8 mouse cellular contexts compared by ENCODE assay signal in genomic region chr3:98013401-98014281, GRCm38 (mm10). TPM values are rescaled to one million over a fixed set of nuclear protein-coding genes. Genes with fewer than 3 reads are reported as not detected.
A peak's percentile ranks its signal among the peaks of the same experiment; 100 is the strongest.
DNase-seq lines count a peak whose midpoint lies in the region; ATAC-seq and TF ChIP-seq lines count a peak whose summit lies in the region.

TSS of gene Notch2 (plus strand) at chr3:98013527.

- WGBS in forebrain, embryonic 12.5 days: under 1% methylated on average over 88 of the region's 95 CpGs
- WGBS in heart, postnatal 0 days: under 1% methylated on average over 90 of the region's 95 CpGs
- WGBS in large intestine, adult 2 months: 1% methylated on average over 94 of the region's 95 CpGs
- under 1% methylated on average over 88 of the region's 95 CpGs for WGBS in liver, postnatal 0 days (ENCODE audit: insufficient replicate concordance)
- under 1% methylated on average over 95 of the region's 95 CpGs for WGBS in neural tube, embryonic 14.5 days

- peak; percentile 87 for TF ChIP-seq POLR2A in CH12.LX (IDR thresholded peaks at IDR 0.05; ENCODE audit: low read depth, low read length)

- no peak for TF ChIP-seq EP300 in CH12.LX (IDR thresholded peaks at IDR 0.05; ENCODE audit: low read length)
- peak; percentile 8; the same call in 1 of the 2 replicates for TF ChIP-seq EP300 in heart, postnatal 0 days (IDR thresholded peaks at IDR 0.05; ENCODE audit: low read depth)
- no peak for TF ChIP-seq EP300 in liver, postnatal 0 days (IDR thresholded peaks at IDR 0.05; ENCODE audit: low read depth)

- dilution Hi-C loops in CH12.LX (cut with MboI; ENCODE audit: extremely low pct_ligation_motif_present, extremely low pct_unique_long_range_greater_than_20kb, low sequenced_read_pairs): no loop called here

- H3K9ac ChIP-seq in CH12.LX (ENCODE audit: insufficient read depth, low read depth): peak within 1 kb of the TSS; percentile 57
- H3K9ac ChIP-seq in forebrain, embryonic 12.5 days: peak within 1 kb of the TSS; percentile 86
- H3K9ac ChIP-seq in heart, postnatal 0 days (replicated peaks; ENCODE audit: low read depth, low read length): peak within 1 kb of the TSS; percentile 92
- H3K9ac ChIP-seq in liver, postnatal 0 days (replicated peaks): peak within 1 kb of the TSS; percentile 88
- peak within 1 kb of the TSS; percentile 78 for H3K9ac ChIP-seq in neural tube, embryonic 14.5 days (replicated peaks; ENCODE audit: low read depth, low read length)

- H3K4me3 ChIP-seq in CH12.LX (replicated peaks in 1 of 3; ENCODE audit: low read depth in 2 of 3, low read length in 2 of 3, poor library complexity in 1 of 3): peak within 1 kb of the TSS; percentile 74 to 94 (median 94)
- H3K4me3 ChIP-seq in forebrain, embryonic 12.5 days (replicated peaks): peak within 1 kb of the TSS; percentile 93
- peak within 1 kb of the TSS; percentile 79 for H3K4me3 ChIP-seq in heart, postnatal 0 days (ENCODE audit: low read depth, low read length)
- H3K4me3 ChIP-seq in liver, postnatal 0 days (ENCODE audit: low read depth, low read length): peak within 1 kb of the TSS; percentile 84
- H3K4me3 ChIP-seq in neural tube, embryonic 14.5 days (ENCODE audit: low read depth, low read length): peak within 1 kb of the TSS; percentile 90

- H3K4me1 ChIP-seq in CH12.LX (ENCODE audit: control insufficient read depth in 1 of 2, insufficient read depth in 2 of 2): peaks cover 0 to 35% of the 10 kb centered on the region in 2 experiments; a peak in 2 of 4 replicates
- H3K4me1 ChIP-seq in forebrain, embryonic 12.5 days: peaks cover 46% of the 10 kb centered on the region
- peaks cover 36% of the 10 kb centered on the region for H3K4me1 ChIP-seq in heart, postnatal 0 days (ENCODE audit: control insufficient read depth, insufficient read depth)
- peaks cover 34% of the 10 kb centered on the region for H3K4me1 ChIP-seq in liver, postnatal 0 days (ENCODE audit: insufficient read depth)
- H3K4me1 ChIP-seq in neural tube, embryonic 14.5 days (ENCODE audit: control insufficient read depth, insufficient read depth, low read length): 0 out of 2 replicates have a peak, but pooled peaks cover 3% of the 10 kb centered on the region

- no peak within 1 kb of the TSS for H3K27ac ChIP-seq in CH12.LX (ENCODE audit: insufficient read depth, low read depth)
- peak within 1 kb of the TSS; percentile 85 for H3K27ac ChIP-seq in forebrain, embryonic 12.5 days
- peak within 1 kb of the TSS; percentile 92 for H3K27ac ChIP-seq in heart, postnatal 0 days (ENCODE audit: low read depth)
- H3K27ac ChIP-seq in liver, postnatal 0 days (ENCODE audit: low read depth): peak within 1 kb of the TSS; percentile 88
- peak within 1 kb of the TSS; percentile 64 for H3K27ac ChIP-seq in neural tube, embryonic 14.5 days (ENCODE audit: low read depth, low read length)

- DNase-seq in CH12.LX (ENCODE audit: extremely low read depth): peak; percentile 86
- DNase-seq in c-Kit-positive CD71-positive TER-119-negative erythroid progenitor cells, embryonic 14.5 days (ENCODE audit: low read depth): peak; percentile 91
- DNase-seq in heart, postnatal 0 days (ENCODE audit: low spot score): peak; percentile 94
- peak; percentile 40 for DNase-seq in large intestine, adult 2 months (ENCODE audit: low read depth, low spot score)
- peak; percentile 96 for DNase-seq in liver, postnatal 0 days
- DNase-seq in testis, postnatal 10 days (ENCODE audit: low spot score): peak; percentile 98

- peak; percentile 92 for ATAC-seq in forebrain, embryonic 12.5 days (ENCODE audit: low FRiP score)
- ATAC-seq in heart, postnatal 0 days (ENCODE audit: insufficient read depth, low read depth): peak; percentile 89
- peak; percentile 90 for ATAC-seq in liver, postnatal 0 days
- peak; percentile 87 for ATAC-seq in neural tube, embryonic 14.5 days (ENCODE audit: low read depth)

- in situ Hi-C loops in CH12.LX (cut with MboI; ENCODE audit: low pct_ligation_motif_present, low pct_unique_long_range_greater_than_20kb, low sequenced_read_pairs): loop anchor here (10.0 kb wide), 1 partner anchor 49 kb away; no protein-coding TSS in a partner anchor

- no peaks in the 10 kb centered on the region for H3K9me3 ChIP-seq in CH12.LX (replicated peaks; ENCODE audit: low read length)
- H3K9me3 ChIP-seq in forebrain, embryonic 12.5 days: no peaks in the 10 kb centered on the region
- H3K9me3 ChIP-seq in heart, postnatal 0 days (replicated peaks; ENCODE audit: control insufficient read depth, low read length): no peaks in the 10 kb centered on the region
- H3K9me3 ChIP-seq in liver, postnatal 0 days (ENCODE audit: low read length): no peaks in the 10 kb centered on the region
- no peaks in the 10 kb centered on the region for H3K9me3 ChIP-seq in neural tube, embryonic 14.5 days (ENCODE audit: control insufficient read depth, low read length)

- no peak for TF ChIP-seq CTCF in CH12.LX (conservative IDR thresholded peaks at IDR 0.05 in 1 of 2, IDR thresholded peaks at IDR 0.05 in 1 of 2; ENCODE audit: low read depth in 2 of 2, low read length in 2 of 2)
- TF ChIP-seq CTCF in heart, postnatal 0 days (IDR thresholded peaks at IDR 0.05; ENCODE audit: low read depth): no peak
- no peak for TF ChIP-seq CTCF in liver, postnatal 0 days (IDR thresholded peaks at IDR 0.05; ENCODE audit: low read depth)

- H3K4me2 ChIP-seq in CH12.LX (ENCODE audit: insufficient read depth, low read depth, poor library complexity, severe bottlenecking): peak within 1 kb of the TSS; percentile 71
- peak within 1 kb of the TSS; percentile 81 for H3K4me2 ChIP-seq in forebrain, embryonic 12.5 days
- H3K4me2 ChIP-seq in heart, postnatal 0 days (ENCODE audit: low read depth, low read length): peak within 1 kb of the TSS; percentile 86
- peak within 1 kb of the TSS; percentile 85 for H3K4me2 ChIP-seq in liver, postnatal 0 days (ENCODE audit: low read depth, low read length)
- peak within 1 kb of the TSS; percentile 85 for H3K4me2 ChIP-seq in neural tube, embryonic 14.5 days (ENCODE audit: low read depth, low read length)

- no peaks in the 10 kb centered on the region for H3K79me2 ChIP-seq in CH12.LX (replicated peaks; ENCODE audit: control insufficient read depth, extremely low read depth, insufficient read depth, poor library complexity, severe bottlenecking)

- peaks cover 1% of the 10 kb centered on the region for H3K27me3 ChIP-seq in CH12.LX (replicated peaks)
- H3K27me3 ChIP-seq in forebrain, embryonic 12.5 days: peaks cover 7% of the 10 kb centered on the region
- H3K27me3 ChIP-seq in heart, postnatal 0 days (ENCODE audit: control insufficient read depth, insufficient read depth, low read length): peaks cover 4% of the 10 kb centered on the region; the same call in 1 of the 2 replicates
- no peaks in the 10 kb centered on the region for H3K27me3 ChIP-seq in liver, postnatal 0 days (ENCODE audit: insufficient read depth, low read length)
- H3K27me3 ChIP-seq in neural tube, embryonic 14.5 days (ENCODE audit: control insufficient read depth, insufficient read depth, low read length): no peaks in the 10 kb centered on the region

- no peak for TF ChIP-seq RAD21 in CH12.LX (IDR thresholded peaks at IDR 0.05; ENCODE audit: low read depth, low read length)

- peaks cover 0 to 8% of the 10 kb centered on the region in 2 experiments for H3K36me3 ChIP-seq in CH12.LX (replicated peaks in 1 of 2; ENCODE audit: control insufficient read depth in 1 of 2, insufficient read depth in 1 of 2, low read length in 1 of 2)
- no peaks in the 10 kb centered on the region for H3K36me3 ChIP-seq in forebrain, embryonic 12.5 days (replicated peaks)
- no peaks in the 10 kb centered on the region for H3K36me3 ChIP-seq in heart, postnatal 0 days (replicated peaks; ENCODE audit: control insufficient read depth, insufficient read depth, low read length)
- no peaks in the 10 kb centered on the region for H3K36me3 ChIP-seq in liver, postnatal 0 days (replicated peaks; ENCODE audit: insufficient read depth, low read length)
- H3K36me3 ChIP-seq in neural tube, embryonic 14.5 days (ENCODE audit: control insufficient read depth, insufficient read depth, low read length): no peaks in the 10 kb centered on the region

TF ChIP-seq in CH12.LX, 34 proteins besides CTCF, POLR2A, EP300 and RAD21 (continues in another document):
- TF ChIP-seq KAT2A (IDR thresholded peaks at IDR 0.05; ENCODE audit: insufficient replicate concordance, low read length) (peak; percentile 91; the same call in 1 of the 2 replicates), NRF1 (IDR thresholded peaks at IDR 0.05; ENCODE audit: low read depth, low read length) (peak; percentile 40; the same call in 1 of the 2 replicates), ELF1 (IDR thresholded peaks at IDR 0.05; ENCODE audit: low read depth, low read length) (peak; percentile 80), NELFE (IDR thresholded peaks at IDR 0.05; ENCODE audit: low read depth, low read length) (peak; percentile 88), TBP (conservative IDR thresholded peaks at IDR 0.05; ENCODE audit: low read depth, low read length) (0 out of 2 replicates have a peak, but pooled peaks have one; percentile 53), UBTF (IDR thresholded peaks at IDR 0.05; ENCODE audit: low read depth, low read length) (peak; percentile 86), ZC3H11A (IDR thresholded peaks at IDR 0.05; ENCODE audit: low read depth, low read length) (no peak), CHD2 (IDR thresholded peaks at IDR 0.05; ENCODE audit: low read length) (peak; percentile 42; the same call in 1 of the 2 replicates), JUND (conservative IDR thresholded peaks at IDR 0.05; ENCODE audit: low read depth, low read length) (no peak), MAX (IDR thresholded peaks at IDR 0.05; ENCODE audit: low read length) (peak; percentile 45), CHD1 (IDR thresholded peaks at IDR 0.05; ENCODE audit: low read depth, low read length) (no peak), USF2 (conservative IDR thresholded peaks at IDR 0.05; ENCODE audit: low read depth, low read length) (no peak), ZMIZ1 (IDR thresholded peaks at IDR 0.05; ENCODE audit: low read depth, low read length) (peak; percentile 83), MAZ (IDR thresholded peaks at IDR 0.05; ENCODE audit: low read depth, low read length) (peak; percentile 18; the same call in 1 of the 2 replicates), RCOR1 (conservative IDR thresholded peaks at IDR 0.05; ENCODE audit: low read depth, low read length) (peak; percentile 59; the same call in 1 of the 2 replicates)

RNA-seq across cellular contexts. Expression of gene Notch2, which starts in this region (rescaled TPM):
- 9.5 and 11.3 TPM in 2 replicates for total RNA-seq in CH12.LX (2012; rRNA removed)
- total RNA-seq in CH12.LX (2014; rRNA removed): 2.8 and 3.3 TPM in 2 replicates
- polyA plus RNA-seq in CH12.LX (2012; ENCODE audit: insufficient read length, low read depth): 8.6 and 11.1 TPM in 2 replicates
- 27.6 and 29.0 TPM in 2 replicates for polyA plus RNA-seq in forebrain, embryonic 12.5 days (2016; fragmentation: Nextera tagmentation; extraction: Ambion mirVana)
- total RNA-seq in heart, postnatal 0 days (2014; rRNA removed; ENCODE audit: low replicate concordance): 40.2 and 53.7 TPM in 2 replicates
- polyA plus RNA-seq in heart, postnatal 0 days (2015; fragmentation: Nextera tagmentation; extraction: Ambion mirVana): 5.5 and 6.0 TPM in 2 replicates
- 5.1 and 9.0 TPM in 2 replicates for polyA plus RNA-seq in large intestine, adult 2 months (2012; rRNA removed)
- 5.1 and 6.2 TPM in 2 replicates for polyA plus RNA-seq in liver, postnatal 0 days (2015; fragmentation: Nextera tagmentation; extraction: Ambion mirVana)
- polyA plus RNA-seq in neural tube, embryonic 14.5 days (2014; fragmentation: Nextera tagmentation; extraction: Ambion mirVana): 8.2 and 13.6 TPM in 2 replicates

Comparison
In these comparisons a context has a peak if more than half of its experiments do, and no peak if none do; other contexts are left out.
1. DNase-seq: peak in every context shown above with its lines; median percentile 98 in testis, postnatal 10 days; 96 in liver, postnatal 0 days; 94 in heart, postnatal 0 days; 91 in c-Kit-positive CD71-positive TER-119-negative erythroid progenitor cells, embryonic 14.5 days; 86 in CH12.LX; 40 in large intestine, adult 2 months.